Mouse (Mus musculus): Measurements from ENCODE around the gene Xlr4b.
"Not testable (repeated sequence)": the region's sequence is repeated elsewhere in the genome, so short reads cannot be mapped to it uniquely, and the experiment has no call there.

Xlr4b gene

DNA sequence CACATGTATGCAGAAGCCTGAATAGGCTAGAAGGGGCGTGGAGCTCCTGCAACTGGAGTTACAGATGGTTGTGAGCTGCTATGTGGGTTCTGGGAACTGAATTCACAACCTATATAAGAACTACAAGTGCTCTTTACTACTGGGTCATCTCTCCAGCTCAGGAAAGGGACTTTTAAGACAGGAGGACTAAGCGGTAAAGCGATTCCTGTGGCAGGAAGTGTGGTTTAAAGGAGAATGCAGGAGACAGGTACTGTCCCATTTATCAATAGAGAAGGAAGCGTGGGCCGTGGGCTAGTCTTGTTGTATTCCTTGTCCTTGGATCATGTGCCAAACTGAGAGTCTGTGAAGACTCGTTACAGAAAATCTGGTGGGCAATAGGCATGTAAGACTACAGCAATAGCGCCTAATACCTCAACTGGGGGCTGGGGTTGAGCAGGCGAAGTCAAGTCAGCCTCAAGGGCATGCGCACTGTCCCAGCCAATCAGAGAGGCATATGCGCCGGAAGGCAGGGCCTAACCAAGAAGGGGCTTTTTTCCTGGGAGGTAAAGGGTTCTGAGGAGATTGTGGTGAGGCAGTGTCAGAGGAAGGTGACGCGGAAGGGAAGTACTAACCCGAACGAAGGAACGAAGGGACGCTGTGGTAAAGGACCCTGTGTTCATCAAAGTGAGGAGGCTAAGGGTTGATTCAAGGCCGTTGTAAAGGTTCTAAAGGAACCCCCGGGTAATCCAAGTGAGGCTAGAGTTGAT, at the start of gene Xlr4b:
Gene Xlr4b (plus strand): TSS at position 515 of the 746 bp plus-strand sequence.
- DNase-seq = not testable (repeated sequence)

DNA sequence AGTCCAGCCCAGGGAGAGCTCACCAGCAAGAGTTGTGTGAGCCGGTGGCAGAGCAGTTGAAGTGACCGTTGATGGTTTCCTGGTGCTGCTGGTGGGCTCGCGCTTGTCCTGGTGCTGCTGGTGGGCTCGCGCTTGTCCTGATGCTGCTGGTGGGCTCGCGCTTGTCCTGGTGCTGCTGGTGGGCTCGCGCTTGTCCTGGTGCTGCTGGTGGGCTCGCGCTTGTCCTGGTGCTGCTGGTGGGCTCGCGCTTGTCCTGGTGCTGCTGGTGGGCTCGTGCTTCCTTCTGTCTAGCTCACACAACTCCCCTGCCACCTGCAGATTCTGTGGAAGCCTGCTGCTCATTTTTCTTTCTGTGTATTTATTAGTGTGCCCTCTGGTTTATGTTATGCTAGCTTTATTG, 37.2 kb upstream of the Xlr4b start, which contains the start of gene Spin2d:
Gene Spin2d (minus strand): TSS at position 101 of the 400 bp plus-strand sequence.
- DNase-seq = not testable (repeated sequence)

DNA sequence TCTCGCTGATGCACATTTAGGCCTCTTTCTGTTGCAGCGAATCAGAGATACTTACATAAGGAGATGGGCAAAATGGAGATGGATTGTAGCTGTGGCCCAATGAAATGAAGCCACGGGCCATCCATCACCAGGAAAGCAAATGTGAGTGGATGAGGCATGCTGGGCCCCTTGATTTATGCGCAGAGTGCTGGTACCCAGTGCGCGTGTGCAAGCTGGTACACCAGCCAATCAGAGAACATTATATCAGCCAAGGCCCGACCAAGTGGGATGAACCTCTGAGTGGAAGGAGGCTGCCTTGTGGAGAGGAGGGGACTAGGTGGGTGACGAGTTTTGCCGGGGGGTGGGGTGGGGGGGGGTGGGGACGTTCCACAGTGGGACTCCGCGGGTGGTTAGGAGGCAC, 22.2 kb upstream of the Xlr4b start, which contains the start of gene Xlr3b:
Gene Xlr3b (plus strand): TSS at position 274 of the 400 bp plus-strand sequence.
- peak in 1 of 2 experiments; percentile 22 for DNase-seq

DNA sequence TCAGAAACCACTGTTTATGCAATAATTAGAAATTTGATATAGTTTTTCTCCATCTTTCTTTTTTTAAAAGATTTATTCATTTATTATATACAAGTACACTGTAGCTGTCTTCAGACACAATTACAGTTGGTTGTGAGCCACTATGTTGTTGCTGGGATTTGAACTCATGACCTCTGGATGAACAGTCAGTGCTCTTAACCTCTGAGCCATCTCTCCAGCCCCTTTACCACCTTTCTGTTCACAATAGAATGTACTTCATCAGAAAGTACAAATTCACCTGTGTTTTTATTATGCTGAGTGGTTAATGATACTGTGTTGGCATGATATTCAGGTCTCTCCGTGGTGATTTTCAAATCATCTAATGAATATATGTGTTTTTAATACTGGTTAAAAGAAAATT, 11.2 kb downstream of the Xlr4b start:
- DNase-seq = no peak

DNA sequence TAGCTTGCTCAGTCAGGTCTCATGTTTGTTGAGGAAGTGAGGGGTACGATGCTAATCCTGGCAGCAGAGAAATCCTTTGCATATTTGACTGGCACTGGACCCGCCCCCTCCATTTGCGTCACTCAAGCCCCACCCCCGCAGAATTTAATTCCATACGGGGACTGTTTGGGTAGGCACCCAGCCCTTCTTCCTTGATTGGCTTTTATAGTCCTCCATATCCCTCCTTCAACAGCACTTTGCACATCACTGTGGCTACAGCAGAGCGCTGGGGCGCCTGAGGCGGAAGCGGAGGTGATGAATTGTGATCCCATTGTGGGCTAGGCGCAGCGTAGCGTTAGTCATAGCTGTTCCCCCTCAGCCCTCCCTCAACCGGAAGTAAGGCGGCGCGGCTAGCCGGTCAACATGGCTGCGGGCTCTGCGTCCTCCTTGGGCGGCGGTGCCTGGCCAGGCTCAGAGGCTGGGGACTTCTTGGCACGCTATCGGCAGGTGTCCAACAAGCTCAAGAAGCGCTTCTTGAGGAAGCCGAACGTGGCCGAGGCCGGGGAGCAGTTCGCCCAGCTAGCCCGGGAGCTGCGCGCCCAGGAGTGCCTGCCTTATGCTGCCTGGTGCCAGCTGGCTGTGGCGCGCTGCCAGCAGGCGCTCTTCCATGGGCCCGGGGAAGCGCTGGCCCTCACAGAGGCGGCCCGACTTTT, 13.9 kb downstream of the Xlr4b start, which contains the start of gene F8a:
Gene F8a (plus strand): TSS at position 378 of the 692 bp plus-strand sequence.
- DNase-seq = peak; percentile 74 to 76

DNA sequence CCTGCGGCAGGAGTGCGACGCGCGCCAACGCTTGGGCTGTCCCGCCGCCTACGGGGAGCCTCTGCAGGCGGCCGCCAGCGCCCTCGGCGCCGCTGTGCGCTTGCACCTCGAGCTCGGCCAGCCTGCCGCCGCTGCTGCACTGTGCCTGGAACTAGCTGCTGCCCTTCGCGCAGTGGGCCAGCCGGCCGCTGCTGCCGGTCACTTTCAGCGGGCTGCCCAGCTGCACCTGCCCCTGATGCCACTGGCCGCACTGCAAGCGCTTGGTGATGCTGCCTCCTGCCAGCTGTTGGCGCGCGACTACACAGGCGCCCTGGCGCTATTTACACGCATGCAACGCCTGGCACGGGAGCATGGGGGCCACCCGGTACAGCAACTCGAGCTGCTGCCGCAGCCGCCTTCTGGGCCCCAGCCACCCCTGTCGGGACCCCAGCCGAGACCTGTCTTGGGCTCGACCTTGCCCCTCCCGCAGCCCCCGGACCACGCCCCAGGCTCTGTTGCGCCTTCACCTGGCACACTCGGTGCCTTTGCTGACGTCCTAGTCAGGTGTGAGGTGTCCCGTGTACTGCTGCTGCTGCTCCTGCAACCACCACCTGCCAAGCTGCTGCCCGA, 14.6 kb downstream of the Xlr4b start:
- peak; percentile 50 to 53 for DNase-seq

DNA sequence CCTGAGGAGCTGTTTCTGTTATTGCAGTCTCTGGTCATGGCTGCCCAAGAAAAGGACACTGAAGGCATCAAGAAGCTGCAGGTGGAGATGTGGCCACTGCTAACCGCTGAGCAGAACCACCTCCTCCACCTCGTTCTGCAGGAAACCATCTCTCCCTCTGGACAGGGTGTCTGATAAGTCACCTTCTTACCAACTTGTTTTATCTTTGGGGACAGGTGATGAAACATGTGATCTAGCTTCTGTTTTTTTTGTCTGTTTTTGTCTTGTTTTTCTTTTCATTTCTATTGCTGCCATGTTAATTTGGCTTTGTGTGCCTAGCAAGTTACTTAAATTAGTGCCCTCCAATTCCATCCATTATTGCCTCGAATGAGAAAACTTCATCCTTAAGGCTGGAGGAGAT, 15.2 kb downstream of the Xlr4b start:
- no peak for DNase-seq

DNA sequence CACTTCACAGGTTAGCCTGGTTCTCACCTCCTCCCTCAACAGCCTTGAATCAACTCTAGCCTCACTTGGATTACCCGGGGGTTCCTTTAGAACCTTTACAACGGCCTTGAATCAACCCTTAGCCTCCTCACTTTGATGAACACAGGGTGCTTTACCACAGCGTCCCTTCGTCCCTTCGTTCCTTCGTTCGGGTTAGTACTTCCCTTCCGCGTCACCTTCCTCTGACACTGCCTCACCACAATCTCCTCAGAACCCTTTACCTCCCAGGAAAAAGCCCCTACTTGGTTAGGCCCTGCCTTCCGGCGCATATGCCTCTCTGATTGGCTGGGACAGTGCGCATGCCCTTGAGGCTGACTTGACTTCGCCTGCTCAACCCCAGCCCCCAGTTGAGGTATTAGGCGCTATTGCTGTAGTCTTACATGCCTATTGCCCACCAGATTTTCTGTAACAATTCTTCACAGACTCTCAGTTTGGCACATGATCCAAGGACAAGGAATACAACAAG, 28.7 kb downstream of the Xlr4b start, which contains the start of gene Xlr4c:
Gene Xlr4c (minus strand): TSS at position 310 of the 505 bp plus-strand sequence.
- DNase-seq = not testable (repeated sequence)

DNA sequence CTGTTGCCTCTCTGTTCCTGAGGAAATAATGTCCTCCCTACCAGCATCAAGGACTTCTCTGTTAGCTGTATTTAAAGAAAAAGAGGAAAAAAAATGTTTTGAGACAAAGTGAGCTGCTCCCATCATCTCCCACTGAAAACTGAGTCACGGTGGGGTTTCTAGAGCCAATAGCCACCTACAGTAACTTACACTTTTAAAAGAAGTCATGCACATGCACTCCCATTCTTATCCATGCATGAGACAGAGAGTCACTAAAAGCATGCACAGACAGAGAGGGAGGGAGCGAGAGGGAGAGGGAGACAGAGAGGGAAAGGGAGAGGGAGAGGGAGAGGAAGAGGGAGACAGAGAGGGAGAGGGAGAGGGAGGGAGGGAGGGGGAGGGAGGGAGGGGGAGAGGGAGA, 48.3 kb downstream of the Xlr4b start:
- not testable (repeated sequence) for DNase-seq

DNA sequence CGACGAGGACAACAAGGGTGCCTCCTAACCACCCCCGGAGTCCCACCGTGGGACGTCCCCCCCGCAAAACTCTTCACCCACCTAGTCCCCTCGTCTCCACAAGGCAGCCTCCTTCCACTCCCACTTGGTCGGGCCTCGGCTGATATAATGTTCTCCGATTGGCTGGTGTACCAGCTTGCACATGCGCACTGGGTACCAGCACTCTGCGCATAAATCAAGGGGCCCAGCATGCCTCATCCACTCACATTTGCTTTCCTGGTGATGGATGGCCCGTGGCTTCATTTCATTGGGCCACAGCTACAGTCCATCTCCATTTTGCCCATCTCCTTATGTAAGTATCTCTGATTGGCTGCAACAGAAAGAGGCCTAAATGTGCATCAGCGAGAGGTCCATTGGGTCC, 51.1 kb downstream of the Xlr4b start, which contains the start of gene Xlr3c:
Gene Xlr3c (minus strand): TSS at position 121 of the 400 bp plus-strand sequence.
- DNase-seq = not testable (repeated sequence)
